Comparison of ENCODE assay signal across 13 mouse cellular contexts in genomic region chr13:52875089-52875488, GRCm38 (mm10). TPM values are rescaled to one million over a fixed set of nuclear protein-coding genes. Genes with fewer than 3 reads are reported as not detected.
A peak's percentile ranks its signal among the peaks of the same experiment; 100 is the strongest.
DNase-seq lines count a peak whose midpoint lies in the region; ATAC-seq and TF ChIP-seq lines count a peak whose summit lies in the region.
"Had no signal": no experiment of that assay in that cellular context is flagged by ENCODE, and none has a peak within 500 bp of the region (broad histone marks: within the 10 kb centered on the region; RNA-seq: fewer than 3 reads in every experiment).

No protein-coding gene starts in this region.

- ATAC-seq in heart, embryonic 11.5 days (replicated peaks; ENCODE audit: insufficient number of reproducible peaks, low FRiP score, low TSS enrichment), result no peak
- no peak for ATAC-seq in midbrain, embryonic 13.5 days
- no peak for ATAC-seq in midbrain, embryonic 11.5 days (ENCODE audit: low FRiP score)
- ATAC-seq in CD4-positive, CD25-positive, alpha-beta regulatory T cell, adult 4 months, result peak; percentile 4

- H3K4me2 ChIP-seq in heart, embryonic 11.5 days, result peak overlapping the region; percentile 29; the same call in 1 of the 2 replicates
- H3K4me2 ChIP-seq in midbrain, embryonic 13.5 days (replicated peaks), result no peak overlapping the region
- H3K4me2 ChIP-seq in midbrain, embryonic 11.5 days, result no peak overlapping the region

- H3K27me3 ChIP-seq in heart, embryonic 11.5 days (ENCODE audit: control insufficient read depth, insufficient read depth, low read length), result no peaks in the 10 kb centered on the region
- H3K27me3 ChIP-seq in midbrain, embryonic 13.5 days, result no peaks in the 10 kb centered on the region
- H3K27me3 ChIP-seq in midbrain, embryonic 11.5 days (ENCODE audit: control insufficient read depth, insufficient read depth, low read length), result no peaks in the 10 kb centered on the region

- intact Hi-C loops in heart, postnatal 25 days (cut with DNase I), result no loop called here

- H3K36me3 ChIP-seq in heart, embryonic 11.5 days (ENCODE audit: control insufficient read depth, insufficient read depth, low read length), result no peaks in the 10 kb centered on the region
- no peaks in the 10 kb centered on the region for H3K36me3 ChIP-seq in midbrain, embryonic 13.5 days
- H3K36me3 ChIP-seq in midbrain, embryonic 11.5 days (ENCODE audit: control insufficient read depth, insufficient read depth, low read length), result no peaks in the 10 kb centered on the region

- H3K9ac ChIP-seq in heart, embryonic 11.5 days (ENCODE audit: low read depth, low read length), result no peak overlapping the region
- H3K9ac ChIP-seq in midbrain, embryonic 13.5 days (replicated peaks), result no peak overlapping the region
- H3K9ac ChIP-seq in midbrain, embryonic 11.5 days (ENCODE audit: low read length), result no peak overlapping the region

- WGBS in heart, embryonic 11.5 days (ENCODE audit: insufficient replicate concordance), result 49% methylated on average over 6 of the region's 6 CpGs
- WGBS in midbrain, embryonic 13.5 days, result 76% methylated on average over 6 of the region's 6 CpGs
- 95% methylated on average over 6 of the region's 6 CpGs for WGBS in midbrain, embryonic 11.5 days

- DNase-seq in heart, postnatal 25 days (ENCODE audit: low spot score), result no peak
- no peak for DNase-seq in midbrain, embryonic 11.5 days (ENCODE audit: low spot score, missing footprints)
- peak; percentile 57 for DNase-seq in brain, embryonic 14.5 days (ENCODE audit: low read depth)
- no peak for DNase-seq in urinary bladder, postnatal 14 days (ENCODE audit: low spot score)
- no peak for DNase-seq in embryo, embryonic 11 days
- DNase-seq: gastrocnemius, postnatal 10 days; heart, postnatal 14 days; kidney, adult 11 months; lung, adult 18-20 months; thymus, adult 2 months had no signal

- TF ChIP-seq POLR2A in brain, embryonic 14.5 days (IDR thresholded peaks at IDR 0.05; ENCODE audit: borderline replicate concordance, extremely low read depth, insufficient read depth, insufficient read length, poor library complexity, severe bottlenecking), result no peak

- no peak overlapping the region for H3K4me3 ChIP-seq in heart, embryonic 11.5 days (ENCODE audit: low read depth, low read length)
- H3K4me3 ChIP-seq in midbrain, embryonic 13.5 days (replicated peaks), result no peak overlapping the region
- no peak overlapping the region for H3K4me3 ChIP-seq in midbrain, embryonic 11.5 days (ENCODE audit: low read depth, low read length)

- H3K4me1 ChIP-seq in heart, embryonic 11.5 days (ENCODE audit: control insufficient read depth, insufficient read depth, low read length), result peaks cover 32% of the 10 kb centered on the region
- H3K4me1 ChIP-seq in midbrain, embryonic 13.5 days (replicated peaks), result peaks cover 15% of the 10 kb centered on the region
- H3K4me1 ChIP-seq in midbrain, embryonic 11.5 days (ENCODE audit: control insufficient read depth, insufficient read depth, low read length), result 0 out of 2 replicates have a peak, but pooled peaks cover 3% of the 10 kb centered on the region

- no peaks in the 10 kb centered on the region for H3K9me3 ChIP-seq in heart, embryonic 11.5 days (replicated peaks; ENCODE audit: control insufficient read depth, low read length)
- no peaks in the 10 kb centered on the region for H3K9me3 ChIP-seq in midbrain, embryonic 13.5 days
- H3K9me3 ChIP-seq in midbrain, embryonic 11.5 days (ENCODE audit: control insufficient read depth, low read length), result no peaks in the 10 kb centered on the region

- no peak for TF ChIP-seq CTCF in brain, embryonic 14.5 days (IDR thresholded peaks at IDR 0.05; ENCODE audit: borderline replicate concordance, extremely low read depth, insufficient read depth, insufficient read length)

- H3K27ac ChIP-seq in heart, embryonic 11.5 days (ENCODE audit: low read depth, low read length), result no peak overlapping the region
- 0 out of 2 replicates have a peak overlapping the region, but pooled peaks have one; percentile 8 for H3K27ac ChIP-seq in midbrain, embryonic 13.5 days
- H3K27ac ChIP-seq in midbrain, embryonic 11.5 days (ENCODE audit: low read depth, low read length), result no peak overlapping the region

RNA-seq across cellular contexts. Expression of gene Auh, which starts 54.4 kb away (rescaled TPM):
- polyA plus RNA-seq in heart, embryonic 11.5 days (2014; fragmentation: Nextera tagmentation; extraction: Ambion mirVana), result 47.7 and 54.7 TPM in 2 replicates
- 100 to 1,000 TPM; 114 to 131 TPM for total RNA-seq in heart, postnatal 25 days (2021)
- polyA plus RNA-seq in midbrain, embryonic 13.5 days (2015; fragmentation: Nextera tagmentation; extraction: Ambion mirVana), result 57.1 and 58.4 TPM in 2 replicates
- polyA plus RNA-seq in midbrain, embryonic 11.5 days (2014; fragmentation: Nextera tagmentation; extraction: Ambion mirVana), result 38.7 and 39.6 TPM in 2 replicates
- polyA plus RNA-seq in CD4-positive, CD25-positive, alpha-beta regulatory T cell, adult 4 months (2017; shearing (Covaris generic)), result 10 to 100 TPM; 32.7 to 47.4 TPM
- 39.7 and 42.9 TPM in 2 replicates for polyA plus RNA-seq in brain, embryonic 14.5 days (2012; rRNA removed)
